Mouse (Mus musculus) brain, embryonic 14.5 days (tissue): Measurements from ENCODE around the gene Phlda1.

ENCODE experiments used
- CTCF ChIP-seq: fragments of 200-500 bp; IDR thresholded peaks from 2 replicates; pipeline ENCODE4 v1.5.1; 2012; ENCODE audit warnings: inconsistent platforms, mild to moderate bottlenecking, moderate library complexity, borderline replicate concordance; ENCODE audit not compliant: insufficient read depth, insufficient read length; ENCODE audit errors: extremely low read depth
- POLR2A ChIP-seq: fragments of 200-500 bp; IDR thresholded peaks from 2 replicates; pipeline ENCODE4 v1.6.1; 2012; ENCODE audit warnings: mild to moderate bottlenecking, inconsistent platforms, borderline replicate concordance; ENCODE audit not compliant: poor library complexity, insufficient read depth, insufficient read length, severe bottlenecking; ENCODE audit errors: extremely low read depth

GRCm38 (mm10) chr10:111504606-111505005 is 1.5 kb upstream of the Phlda1 start:
- TF ChIP-seq POLR2A (no peak), CTCF (no peak)
